Mouse (Mus musculus): ENCODE measurements around the gene Poc1b. TPM values are rescaled to one million over a fixed set of nuclear protein-coding genes. Genes with fewer than 3 reads are reported as not detected.

Gene Poc1b
- 8.7 TPM for polyA plus RNA-seq (2014; fragmentation: Illumina TruSeq; extraction: RNeasy Lipid Tissue Mini Kit (QIAGEN cat#74804); ENCODE audit: low read depth, low replicate concordance)

DNA sequence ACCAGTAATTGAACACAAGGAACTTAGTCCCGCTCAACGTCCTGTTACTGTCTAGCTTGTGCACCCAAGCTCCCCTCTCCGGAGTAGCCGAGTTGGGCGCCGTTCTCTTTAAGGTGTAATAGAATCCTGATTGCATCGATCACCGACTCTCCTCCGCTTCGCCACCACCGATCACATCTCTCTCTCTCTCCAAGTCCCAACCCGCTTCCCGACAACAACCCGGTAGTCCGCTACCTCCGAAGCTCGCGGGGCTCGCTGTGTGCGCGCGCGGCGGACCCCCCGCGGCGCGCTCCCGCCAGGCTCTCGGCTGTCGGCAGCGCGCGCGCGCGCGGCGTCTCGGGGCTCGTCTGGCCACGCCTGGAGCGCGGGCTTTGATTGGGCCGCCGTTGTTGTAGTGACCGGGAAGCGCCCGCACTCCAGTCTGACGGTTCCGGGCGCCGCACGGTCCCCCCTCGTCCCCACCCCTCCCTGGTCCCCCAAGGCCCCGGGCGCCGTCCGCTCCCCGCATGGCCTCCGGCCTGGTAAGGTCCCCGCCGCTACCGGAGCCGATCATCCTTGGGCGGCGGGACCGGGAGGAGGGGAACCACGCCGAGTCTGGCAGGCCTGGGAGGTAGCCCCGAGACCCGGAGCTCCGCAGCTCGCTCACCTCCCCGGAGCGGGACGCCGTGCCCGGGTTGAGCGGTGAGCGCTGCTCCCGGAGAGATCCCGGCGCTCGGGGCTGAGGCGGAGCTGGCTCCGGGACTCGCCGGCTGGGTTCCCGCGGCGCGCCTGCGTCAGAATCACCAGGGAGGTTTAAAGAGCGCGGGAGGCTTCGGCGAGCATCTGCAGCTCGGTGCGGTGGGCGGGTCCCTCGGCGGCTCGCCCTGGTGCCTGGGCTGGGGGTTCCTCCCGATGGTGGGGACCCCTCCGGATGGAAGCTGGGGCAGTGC lies at the start of gene Poc1b:
Gene Poc1b, plus strand, starts transcription at position 334 of the 929 bp plus-strand sequence.

GRCm38 (mm10) chr10:99107964-99108363 lies 1.1 kb downstream of the Poc1b start, which contains the start of gene Galnt4:
Gene Galnt4 (plus strand): TSS chr10:99108159.

DNA sequence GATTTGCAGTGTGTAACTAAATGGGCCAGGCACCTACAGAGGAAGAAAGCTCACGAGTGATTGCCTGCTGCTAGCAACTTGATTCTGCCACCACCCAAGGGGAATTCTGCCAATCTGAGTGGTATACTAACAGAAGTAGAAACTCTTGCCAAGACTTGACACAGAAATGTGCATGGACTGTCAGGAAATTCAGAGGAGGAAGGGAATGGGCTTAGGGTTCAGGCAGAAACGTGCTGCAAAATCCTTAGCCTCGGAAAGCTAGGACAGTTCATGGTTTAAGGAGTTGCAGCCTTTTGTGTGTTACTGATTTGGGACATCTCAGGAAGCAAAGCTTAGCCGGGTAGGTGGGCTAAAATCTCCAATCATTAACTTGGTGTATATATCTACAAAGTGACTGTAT lies 19.4 kb downstream of the Poc1b start, which contains the start of gene Phxr2:
Gene Phxr2, minus strand, starts transcription at position 101 of the 400 bp plus-strand sequence.

Other genes starting within 250 kb of the Poc1b start
- 44.1 TPM for gene Atp2b1, start 192.6 kb upstream of the Poc1b start, polyA plus RNA-seq (2014; fragmentation: Illumina TruSeq; extraction: RNeasy Lipid Tissue Mini Kit (QIAGEN cat#74804); ENCODE audit: low read depth, low replicate concordance)
- 10.2 TPM for gene Galnt4, start 1.1 kb downstream of the Poc1b start, polyA plus RNA-seq (2014; fragmentation: Illumina TruSeq; extraction: RNeasy Lipid Tissue Mini Kit (QIAGEN cat#74804); ENCODE audit: low read depth, low replicate concordance)
- gene Phxr2, start 19.3 kb downstream of the Poc1b start, polyA plus RNA-seq (2014; fragmentation: Illumina TruSeq; extraction: RNeasy Lipid Tissue Mini Kit (QIAGEN cat#74804); ENCODE audit: low read depth, low replicate concordance) = not detected
- gene Dusp6, start 156.2 kb downstream of the Poc1b start, polyA plus RNA-seq (2014; fragmentation: Illumina TruSeq; extraction: RNeasy Lipid Tissue Mini Kit (QIAGEN cat#74804); ENCODE audit: low read depth, low replicate concordance) = 76.8 TPM

All from adipose tissue, adult 10 weeks (tissue).